In the genomic region with DNA sequence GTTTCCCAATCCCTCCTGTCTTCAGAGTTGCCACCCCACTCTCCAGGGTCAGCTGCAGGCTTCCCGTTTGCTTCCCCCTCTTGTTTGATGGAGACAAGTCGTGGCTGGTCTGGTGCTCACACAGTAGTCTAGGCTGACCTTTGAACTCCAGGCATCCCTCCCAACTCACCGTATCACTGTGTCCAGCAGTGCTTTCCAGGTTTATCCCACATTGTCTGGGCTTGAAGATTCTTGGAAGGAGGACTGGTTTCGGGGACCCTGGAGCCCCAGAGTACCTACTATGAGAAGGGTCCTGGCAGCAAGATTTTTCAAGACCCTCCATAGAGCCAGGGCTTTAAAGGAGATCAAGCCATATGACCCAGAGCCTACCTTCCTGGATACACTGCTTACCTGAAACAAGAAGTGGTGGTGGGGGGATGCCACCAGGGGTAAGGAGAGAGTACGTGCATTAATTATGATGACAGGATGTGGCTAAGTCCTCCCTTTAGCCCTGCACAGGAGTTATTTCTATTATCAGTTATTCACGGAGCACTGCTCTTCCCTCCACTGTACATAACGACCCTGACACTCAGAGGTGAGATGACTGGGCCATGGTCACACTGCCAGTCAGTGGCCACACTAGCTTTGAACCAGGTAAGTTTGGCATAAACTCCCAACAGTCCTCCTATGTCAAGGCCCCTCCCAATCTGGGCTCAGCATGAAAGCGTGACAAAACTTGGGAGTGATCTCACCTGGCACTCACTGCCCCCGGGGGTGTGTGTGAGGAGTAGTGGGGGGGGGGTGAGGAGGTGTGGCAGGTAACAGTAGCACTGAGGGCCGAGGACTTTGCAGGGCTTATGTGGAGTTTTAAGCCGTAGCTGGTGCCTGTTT, we compare ENCODE assay signal across 8 mouse cellular contexts. TPM values are rescaled to one million over a fixed set of nuclear protein-coding genes. Genes with fewer than 3 reads are reported as not detected.
DNase-seq lines count a peak whose midpoint lies in the region; ATAC-seq lines count a peak whose summit lies in the region.

No protein-coding gene starts in this region.

- peak overlapping the region; percentile 99 for H3K27ac ChIP-seq in heart, embryonic 13.5 days (replicated peaks)
- H3K27ac ChIP-seq in embryonic facial prominence, embryonic 13.5 days = peak overlapping the region; percentile 97
- H3K27ac ChIP-seq in limb, embryonic 15.5 days = peak overlapping the region; percentile 99

- H3K4me1 ChIP-seq in heart, embryonic 13.5 days = peaks cover 38% of the 10 kb centered on the region
- peaks cover 30% of the 10 kb centered on the region for H3K4me1 ChIP-seq in embryonic facial prominence, embryonic 13.5 days
- peaks cover 32% of the 10 kb centered on the region for H3K4me1 ChIP-seq in limb, embryonic 15.5 days

- ATAC-seq in heart, embryonic 13.5 days (ENCODE audit: extremely low read depth, insufficient number of reproducible peaks, low FRiP score, low TSS enrichment) = no peak
- peak; percentile 44 for ATAC-seq in CD4-positive, CD25-positive, alpha-beta regulatory T cell, adult 4 months
- no peak for ATAC-seq in embryonic facial prominence, embryonic 13.5 days (ENCODE audit: insufficient number of reproducible peaks, insufficient read depth, low FRiP score, low TSS enrichment, low read depth)
- no peak for ATAC-seq in limb, embryonic 15.5 days (ENCODE audit: insufficient number of reproducible peaks, low FRiP score, low TSS enrichment, low read depth)
- ATAC-seq in erythroid progenitor cell, adult 5-6 weeks (replicated peaks; ENCODE audit: low FRiP score, poor library complexity, severe bottlenecking) = no peak

- H3K4me3 ChIP-seq in heart, embryonic 13.5 days = no peak overlapping the region
- peak overlapping the region; percentile 87; the same call in 1 of the 2 replicates for H3K4me3 ChIP-seq in embryonic facial prominence, embryonic 13.5 days
- H3K4me3 ChIP-seq in limb, embryonic 15.5 days = no peak overlapping the region

- peak overlapping the region; percentile 97 for H3K9ac ChIP-seq in heart, embryonic 13.5 days
- H3K9ac ChIP-seq in embryonic facial prominence, embryonic 13.5 days = peak overlapping the region; percentile 61; the same call in 1 of the 2 replicates
- H3K9ac ChIP-seq in limb, embryonic 15.5 days = no peak overlapping the region

- 44% methylated on average over 11 of the region's 11 CpGs for WGBS in heart, embryonic 13.5 days
- whole genome bisulfite sequencing in embryonic facial prominence, embryonic 13.5 days = 51% methylated on average over 11 of the region's 11 CpGs
- 48% methylated on average over 11 of the region's 11 CpGs for WGBS in limb, embryonic 15.5 days

- peaks cover 23% of the 10 kb centered on the region for H3K36me3 ChIP-seq in heart, embryonic 13.5 days
- H3K36me3 ChIP-seq in embryonic facial prominence, embryonic 13.5 days = peaks cover 18% of the 10 kb centered on the region
- H3K36me3 ChIP-seq in limb, embryonic 15.5 days = peaks cover 20% of the 10 kb centered on the region

- no peak for DNase-seq in heart, adult 8-10 months (ENCODE audit: low spot score)
- DNase-seq in yolk sac, embryonic 10.5 days (ENCODE audit: low spot score) = no peak
- no peak for DNase-seq in left cerebral cortex, adult 18-20 months (ENCODE audit: low spot score in 2 of 2)

- no peaks in the 10 kb centered on the region for H3K9me3 ChIP-seq in heart, embryonic 13.5 days
- H3K9me3 ChIP-seq in embryonic facial prominence, embryonic 13.5 days = no peaks in the 10 kb centered on the region
- no peaks in the 10 kb centered on the region for H3K9me3 ChIP-seq in limb, embryonic 15.5 days

- H3K4me2 ChIP-seq in heart, embryonic 13.5 days = peak overlapping the region; percentile 81
- H3K4me2 ChIP-seq in embryonic facial prominence, embryonic 13.5 days = peak overlapping the region; percentile 93
- H3K4me2 ChIP-seq in limb, embryonic 15.5 days = peak overlapping the region; percentile 81; the same call in 1 of the 2 replicates

- H3K27me3 ChIP-seq in heart, embryonic 13.5 days (replicated peaks) = no peaks in the 10 kb centered on the region
- no peaks in the 10 kb centered on the region for H3K27me3 ChIP-seq in embryonic facial prominence, embryonic 13.5 days
- no peaks in the 10 kb centered on the region for H3K27me3 ChIP-seq in limb, embryonic 15.5 days

RNA-seq across cellular contexts. Expression of gene Cdk9, which starts 1.5 kb away (rescaled TPM):
- 60.0 and 63.2 TPM in 2 replicates for polyA plus RNA-seq in heart, embryonic 13.5 days (2015; fragmentation: Nextera tagmentation; extraction: Ambion mirVana)
- 10 to 100 TPM; 23.3 to 27.1 (median 25.7) TPM for total RNA-seq in heart, adult 8-10 months (2022)
- 10 to 100 TPM; 16.3 to 22.9 TPM for polyA plus RNA-seq in CD4-positive, CD25-positive, alpha-beta regulatory T cell, adult 4 months (2017; shearing (Covaris generic))
- polyA plus RNA-seq in embryonic facial prominence, embryonic 13.5 days (2015; fragmentation: Nextera tagmentation; extraction: Ambion mirVana) = 102 and 114 TPM in 2 replicates
- polyA plus RNA-seq in limb, embryonic 15.5 days (2015; fragmentation: Nextera tagmentation; extraction: Ambion mirVana) = 84.4 and 101 TPM in 2 replicates
- 17.2 and 33.9 TPM in 2 replicates for total RNA-seq in erythroid progenitor cell, adult 5-6 weeks (2015; ENCODE audit: low replicate concordance)
- 26.2 and 29.3 TPM in 2 replicates for total RNA-seq in erythroid progenitor cell, adult 5-6 weeks (2017; ENCODE audit: low replicate concordance)
- total RNA-seq in left cerebral cortex, adult 18-20 months (2021) = 100 to 1,000 TPM; 128 to 133 TPM

RNA-seq across cellular contexts. Expression of gene Sh2d3c, which starts 6.5 kb away (rescaled TPM):
- 33.0 and 34.1 TPM in 2 replicates for polyA plus RNA-seq in heart, embryonic 13.5 days (2015; fragmentation: Nextera tagmentation; extraction: Ambion mirVana)
- total RNA-seq in heart, adult 8-10 months (2022) = 10 to 100 TPM; 16.4 to 28.8 (median 21.7) TPM
- 10 to 100 TPM; 54.0 to 90.6 TPM for polyA plus RNA-seq in CD4-positive, CD25-positive, alpha-beta regulatory T cell, adult 4 months (2017; shearing (Covaris generic))
- 19.4 and 21.8 TPM in 2 replicates for polyA plus RNA-seq in embryonic facial prominence, embryonic 13.5 days (2015; fragmentation: Nextera tagmentation; extraction: Ambion mirVana)
- polyA plus RNA-seq in limb, embryonic 15.5 days (2015; fragmentation: Nextera tagmentation; extraction: Ambion mirVana) = 23.0 and 24.7 TPM in 2 replicates
- 8.6 and 10.5 TPM in 2 replicates for total RNA-seq in erythroid progenitor cell, adult 5-6 weeks (2015; ENCODE audit: low replicate concordance)
- total RNA-seq in erythroid progenitor cell, adult 5-6 weeks (2017; ENCODE audit: low replicate concordance) = 1.5 and 3.3 TPM in 2 replicates
- total RNA-seq in left cerebral cortex, adult 18-20 months (2021) = 10 to 100 TPM; 27.9 to 35.5 TPM

RNA-seq across cellular contexts. Expression of gene Fpgs, which starts 10.4 kb away (rescaled TPM):
- polyA plus RNA-seq in heart, embryonic 13.5 days (2015; fragmentation: Nextera tagmentation; extraction: Ambion mirVana) = 19.0 and 21.3 TPM in 2 replicates
- 1 to 10 TPM; 5.5 to 6.0 (median 5.8) TPM for total RNA-seq in heart, adult 8-10 months (2022)
- polyA plus RNA-seq in CD4-positive, CD25-positive, alpha-beta regulatory T cell, adult 4 months (2017; shearing (Covaris generic)) = 10 to 100 TPM in 1 of 2 experiments, 1 to 10 TPM in 1; 9.4 to 12.5 TPM
- 29.7 and 34.1 TPM in 2 replicates for polyA plus RNA-seq in embryonic facial prominence, embryonic 13.5 days (2015; fragmentation: Nextera tagmentation; extraction: Ambion mirVana)
- 33.5 and 34.8 TPM in 2 replicates for polyA plus RNA-seq in limb, embryonic 15.5 days (2015; fragmentation: Nextera tagmentation; extraction: Ambion mirVana)
- not detected in 2 replicates for total RNA-seq in erythroid progenitor cell, adult 5-6 weeks (2015; ENCODE audit: low replicate concordance)
- total RNA-seq in erythroid progenitor cell, adult 5-6 weeks (2017; ENCODE audit: low replicate concordance) = 1.5 and 3.7 TPM in 2 replicates
- 1 to 10 TPM; 7.6 to 9.0 TPM for total RNA-seq in left cerebral cortex, adult 18-20 months (2021)

RNA-seq across cellular contexts. Expression of gene 6330409D20Rik, which starts 26.5 kb away (rescaled TPM):
- 0.18 and 0.28 TPM in 2 replicates for polyA plus RNA-seq in heart, embryonic 13.5 days (2015; fragmentation: Nextera tagmentation; extraction: Ambion mirVana)
- total RNA-seq in heart, adult 8-10 months (2022) = not detected
- under 1 TPM in 1 of 2 experiments, not detected in 1; 0.58 TPM for polyA plus RNA-seq in CD4-positive, CD25-positive, alpha-beta regulatory T cell, adult 4 months (2017; shearing (Covaris generic))
- 0.34 and 0.58 TPM in 2 replicates for polyA plus RNA-seq in embryonic facial prominence, embryonic 13.5 days (2015; fragmentation: Nextera tagmentation; extraction: Ambion mirVana)
- not detected in 2 replicates for polyA plus RNA-seq in limb, embryonic 15.5 days (2015; fragmentation: Nextera tagmentation; extraction: Ambion mirVana)
- total RNA-seq in erythroid progenitor cell, adult 5-6 weeks (2015; ENCODE audit: low replicate concordance) = not detected in 2 replicates
- total RNA-seq in erythroid progenitor cell, adult 5-6 weeks (2017; ENCODE audit: low replicate concordance) = not detected in 2 replicates
- total RNA-seq in left cerebral cortex, adult 18-20 months (2021) = 1 to 10 TPM; 2.2 to 2.8 TPM

RNA-seq across cellular contexts. Expression of gene Tor2a, which starts 42.7 kb away (rescaled TPM):
- 37.0 and 40.0 TPM in 2 replicates for polyA plus RNA-seq in heart, embryonic 13.5 days (2015; fragmentation: Nextera tagmentation; extraction: Ambion mirVana)
- total RNA-seq in heart, adult 8-10 months (2022) = 10 to 100 TPM in 1 of 4 experiments, 1 to 10 TPM in 3; 7.8 to 10.1 (median 8.2) TPM
- polyA plus RNA-seq in CD4-positive, CD25-positive, alpha-beta regulatory T cell, adult 4 months (2017; shearing (Covaris generic)) = 10 to 100 TPM; 64.5 to 84.5 TPM
- 65.1 and 72.3 TPM in 2 replicates for polyA plus RNA-seq in embryonic facial prominence, embryonic 13.5 days (2015; fragmentation: Nextera tagmentation; extraction: Ambion mirVana)
- polyA plus RNA-seq in limb, embryonic 15.5 days (2015; fragmentation: Nextera tagmentation; extraction: Ambion mirVana) = 68.5 and 71.7 TPM in 2 replicates
- total RNA-seq in erythroid progenitor cell, adult 5-6 weeks (2015; ENCODE audit: low replicate concordance) = 2.9 and 4.2 TPM in 2 replicates
- 0.91 and 4.5 TPM in 2 replicates for total RNA-seq in erythroid progenitor cell, adult 5-6 weeks (2017; ENCODE audit: low replicate concordance)
- total RNA-seq in left cerebral cortex, adult 18-20 months (2021) = 10 to 100 TPM; 28.7 to 34.3 TPM
